Mouse (Mus musculus): ENCODE data around the gene Gnat3. TPM values are rescaled to one million over a fixed set of nuclear protein-coding genes. Genes with fewer than 3 reads are reported as not detected.

Gene Gnat3
- polyA plus RNA-seq, 1 experiment from 2014 or later = not detected

GRCm38 (mm10) chr5:17980501-17981121, 18.3 kb downstream of the Gnat3 start:
- Histone ChIP-seq H3K9me3 (no peaks in the 10 kb centered on the region), H3K4me2 (replicated peaks) (no peak overlapping the region), H3K27ac (replicated peaks) (no peak overlapping the region), H3K9ac (replicated peaks) (no peak overlapping the region), H3K4me1 (no peaks in the 10 kb centered on the region), H3K36me3 (no peaks in the 10 kb centered on the region), H3K4me3 (no peak overlapping the region), H3K27me3 (no peaks in the 10 kb centered on the region)
- 86% methylated on average over 5 of the region's 5 CpGs for WGBS
- no peak for ATAC-seq (replicated peaks)

GRCm38 (mm10) chr5:17982770-17983169, 20.4 kb downstream of the Gnat3 start:
- Histone ChIP-seq H3K27me3 (no peaks in the 10 kb centered on the region), H3K4me2 (replicated peaks) (no peak overlapping the region), H3K9me3 (no peaks in the 10 kb centered on the region), H3K4me1 (no peaks in the 10 kb centered on the region), H3K4me3 (no peak overlapping the region), H3K36me3 (no peaks in the 10 kb centered on the region), H3K27ac (replicated peaks) (no peak overlapping the region), H3K9ac (replicated peaks) (no peak overlapping the region)
- WGBS = 76% methylated on average over 4 of the region's 4 CpGs
- no peak for ATAC-seq (replicated peaks)

- no peak overlapping the region for H3K4me3 ChIP-seq
- no peaks in the 10 kb centered on the region for H3K27me3 ChIP-seq
- H3K9ac ChIP-seq (replicated peaks) = no peak overlapping the region
- no peaks in the 10 kb centered on the region for H3K9me3 ChIP-seq
- 96% methylated on average over 3 of the region's 3 CpGs for WGBS
- no peak overlapping the region for H3K4me2 ChIP-seq (replicated peaks)
- H3K4me1 ChIP-seq = no peaks in the 10 kb centered on the region
- no peak for ATAC-seq (replicated peaks)
- no peaks in the 10 kb centered on the region for H3K36me3 ChIP-seq
- no peak overlapping the region for H3K27ac ChIP-seq (replicated peaks)
Measured at GRCm38 (mm10) chr5:17984522-17984921, 22.2 kb downstream of the Gnat3 start.

- no peak for ATAC-seq (replicated peaks)
- 60% methylated on average over 3 of the region's 3 CpGs for WGBS
- Histone ChIP-seq H3K4me3 (no peak overlapping the region), H3K4me1 (no peaks in the 10 kb centered on the region), H3K27me3 (no peaks in the 10 kb centered on the region), H3K36me3 (no peaks in the 10 kb centered on the region), H3K4me2 (replicated peaks) (no peak overlapping the region), H3K9ac (replicated peaks) (no peak overlapping the region), H3K9me3 (no peaks in the 10 kb centered on the region), H3K27ac (replicated peaks) (no peak overlapping the region)
Measured at GRCm38 (mm10) chr5:17986611-17987010, 24.3 kb downstream of the Gnat3 start.

GRCm38 (mm10) chr5:17990618-17991017, 28.3 kb downstream of the Gnat3 start:
- Histone ChIP-seq H3K27ac (replicated peaks) (no peak overlapping the region), H3K27me3 (no peaks in the 10 kb centered on the region), H3K4me1 (no peaks in the 10 kb centered on the region), H3K36me3 (no peaks in the 10 kb centered on the region), H3K9ac (replicated peaks) (no peak overlapping the region), H3K9me3 (no peaks in the 10 kb centered on the region), H3K4me3 (no peak overlapping the region), H3K4me2 (replicated peaks) (no peak overlapping the region)
- 81% methylated on average over 6 of the region's 6 CpGs for WGBS
- no peak for ATAC-seq (replicated peaks)

GRCm38 (mm10) chr5:17999570-17999969, 37.2 kb downstream of the Gnat3 start:
- 63% methylated on average over 2 of the region's 2 CpGs for WGBS
- Histone ChIP-seq H3K4me3 (no peak overlapping the region), H3K27ac (replicated peaks) (no peak overlapping the region), H3K4me2 (replicated peaks) (no peak overlapping the region), H3K9me3 (no peaks in the 10 kb centered on the region), H3K4me1 (no peaks in the 10 kb centered on the region), H3K36me3 (no peaks in the 10 kb centered on the region), H3K27me3 (no peaks in the 10 kb centered on the region), H3K9ac (replicated peaks) (no peak overlapping the region)
- no peak for ATAC-seq (replicated peaks)

GRCm38 (mm10) chr5:18000185-18000584, 37.8 kb downstream of the Gnat3 start:
- H3K27ac ChIP-seq (replicated peaks) = no peak overlapping the region
- no peaks in the 10 kb centered on the region for H3K4me1 ChIP-seq
- 50% methylated on average over 6 of the region's 6 CpGs for WGBS
- H3K36me3 ChIP-seq = no peaks in the 10 kb centered on the region
- H3K27me3 ChIP-seq = no peaks in the 10 kb centered on the region
- no peak overlapping the region for H3K9ac ChIP-seq (replicated peaks)
- H3K9me3 ChIP-seq = no peaks in the 10 kb centered on the region
- ATAC-seq (replicated peaks) = no peak
- no peak overlapping the region for H3K4me3 ChIP-seq
- H3K4me2 ChIP-seq (replicated peaks) = no peak overlapping the region

GRCm38 (mm10) chr5:18001646-18002045, 39.3 kb downstream of the Gnat3 start:
- H3K27me3 ChIP-seq = no peaks in the 10 kb centered on the region
- no peaks in the 10 kb centered on the region for H3K4me1 ChIP-seq
- no peaks in the 10 kb centered on the region for H3K9me3 ChIP-seq
- H3K4me3 ChIP-seq = no peak overlapping the region
- no peak for ATAC-seq (replicated peaks)
- no peak overlapping the region for H3K9ac ChIP-seq (replicated peaks)
- no peak overlapping the region for H3K4me2 ChIP-seq (replicated peaks)
- H3K27ac ChIP-seq (replicated peaks) = no peak overlapping the region
- WGBS = 19% methylated on average over 4 of the region's 4 CpGs
- no peaks in the 10 kb centered on the region for H3K36me3 ChIP-seq

- H3K4me2 ChIP-seq (replicated peaks) = no peak overlapping the region
- H3K4me3 ChIP-seq = no peak overlapping the region
- H3K27ac ChIP-seq (replicated peaks) = no peak overlapping the region
- ATAC-seq (replicated peaks) = no peak
- H3K27me3 ChIP-seq = no peaks in the 10 kb centered on the region
- no peaks in the 10 kb centered on the region for H3K4me1 ChIP-seq
- H3K36me3 ChIP-seq = no peaks in the 10 kb centered on the region
- no peak overlapping the region for H3K9ac ChIP-seq (replicated peaks)
- WGBS = 92% methylated on average over 6 of the region's 6 CpGs
- H3K9me3 ChIP-seq = no peaks in the 10 kb centered on the region
Measured at GRCm38 (mm10) chr5:18003675-18004074, 41.3 kb downstream of the Gnat3 start.

- 71% methylated on average over 3 of the region's 3 CpGs for WGBS
- Histone ChIP-seq H3K27ac (replicated peaks) (no peak overlapping the region), H3K27me3 (no peaks in the 10 kb centered on the region), H3K4me1 (no peaks in the 10 kb centered on the region), H3K4me2 (replicated peaks) (no peak overlapping the region), H3K4me3 (no peak overlapping the region), H3K9ac (replicated peaks) (no peak overlapping the region), H3K9me3 (no peaks in the 10 kb centered on the region), H3K36me3 (no peaks in the 10 kb centered on the region)
- no peak for ATAC-seq (replicated peaks)
Measured at GRCm38 (mm10) chr5:18004824-18005611, 42.7 kb downstream of the Gnat3 start.

- Histone ChIP-seq H3K27me3 (no peaks in the 10 kb centered on the region), H3K4me2 (replicated peaks) (no peak overlapping the region), H3K9ac (replicated peaks) (no peak overlapping the region), H3K36me3 (no peaks in the 10 kb centered on the region), H3K27ac (replicated peaks) (no peak overlapping the region), H3K4me1 (no peaks in the 10 kb centered on the region), H3K9me3 (no peaks in the 10 kb centered on the region), H3K4me3 (no peak overlapping the region)
- no peak for ATAC-seq (replicated peaks)
- WGBS = 89% methylated on average over 2 of the region's 2 CpGs
Measured at GRCm38 (mm10) chr5:18006157-18006556, 43.8 kb downstream of the Gnat3 start.

GRCm38 (mm10) chr5:18007067-18007466, 44.7 kb downstream of the Gnat3 start:
- no peaks in the 10 kb centered on the region for H3K9me3 ChIP-seq
- H3K27ac ChIP-seq (replicated peaks) = no peak overlapping the region
- ATAC-seq (replicated peaks) = no peak
- no peaks in the 10 kb centered on the region for H3K36me3 ChIP-seq
- no peak overlapping the region for H3K4me2 ChIP-seq (replicated peaks)
- no peak overlapping the region for H3K4me3 ChIP-seq
- H3K4me1 ChIP-seq = no peaks in the 10 kb centered on the region
- H3K27me3 ChIP-seq = no peaks in the 10 kb centered on the region
- H3K9ac ChIP-seq (replicated peaks) = no peak overlapping the region

GRCm38 (mm10) chr5:18010301-18010700, 48.0 kb downstream of the Gnat3 start:
- H3K4me1 ChIP-seq = no peaks in the 10 kb centered on the region
- H3K4me2 ChIP-seq (replicated peaks) = no peak overlapping the region
- no peak overlapping the region for H3K27ac ChIP-seq (replicated peaks)
- ATAC-seq (replicated peaks) = no peak
- H3K9ac ChIP-seq (replicated peaks) = no peak overlapping the region
- WGBS = 35% methylated on average over 5 of the region's 5 CpGs
- no peaks in the 10 kb centered on the region for H3K36me3 ChIP-seq
- H3K4me3 ChIP-seq = no peak overlapping the region
- no peaks in the 10 kb centered on the region for H3K27me3 ChIP-seq
- H3K9me3 ChIP-seq = no peaks in the 10 kb centered on the region
